Mouse (Mus musculus): ENCODE data around the gene Epc2. TPM values are rescaled to one million over a fixed set of nuclear protein-coding genes. Genes with fewer than 3 reads are reported as not detected.
"Not testable (repeated sequence)": the region's sequence is repeated elsewhere in the genome, so short reads cannot be mapped to it uniquely, and the experiment has no call there.

Gene Epc2
- total RNA-seq, 2 experiments from 2014 or later = 24.6 to 24.8 TPM

DNA sequence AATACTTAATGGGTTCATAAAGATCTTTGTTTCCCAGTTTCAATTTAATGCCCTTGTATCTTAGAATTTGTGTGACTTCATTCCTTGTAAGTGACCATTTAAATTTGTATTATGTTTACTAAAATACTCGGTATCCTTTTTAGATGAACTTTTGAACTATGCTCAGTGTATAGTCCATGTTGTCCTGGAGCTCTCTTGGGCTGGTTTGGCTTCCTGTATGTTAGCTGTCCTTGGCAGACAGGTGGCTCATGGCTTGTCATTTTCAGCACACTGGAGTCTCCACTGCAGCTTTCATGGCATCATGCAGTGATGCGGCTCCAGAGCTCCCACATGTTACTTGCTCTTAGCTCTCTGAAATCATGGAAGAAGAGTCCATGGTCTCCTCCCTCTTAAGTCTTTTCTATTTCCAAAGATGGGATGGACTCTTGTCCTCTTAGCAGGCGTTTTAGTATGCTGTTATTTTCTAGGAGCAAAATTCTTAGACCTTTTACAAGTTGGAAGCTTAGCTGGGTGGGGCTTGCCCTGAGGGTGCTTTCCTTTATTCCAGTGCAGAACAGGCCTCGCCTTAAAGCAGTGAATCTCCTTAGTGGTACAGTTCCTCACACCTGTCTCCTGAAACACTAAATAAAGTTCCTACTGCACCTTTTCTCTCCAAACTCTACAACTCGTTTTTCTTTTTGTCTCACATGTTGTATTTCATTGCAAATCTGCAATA, 20.5 kb downstream of the Epc2 start:
- DNase-seq = no peak

DNA sequence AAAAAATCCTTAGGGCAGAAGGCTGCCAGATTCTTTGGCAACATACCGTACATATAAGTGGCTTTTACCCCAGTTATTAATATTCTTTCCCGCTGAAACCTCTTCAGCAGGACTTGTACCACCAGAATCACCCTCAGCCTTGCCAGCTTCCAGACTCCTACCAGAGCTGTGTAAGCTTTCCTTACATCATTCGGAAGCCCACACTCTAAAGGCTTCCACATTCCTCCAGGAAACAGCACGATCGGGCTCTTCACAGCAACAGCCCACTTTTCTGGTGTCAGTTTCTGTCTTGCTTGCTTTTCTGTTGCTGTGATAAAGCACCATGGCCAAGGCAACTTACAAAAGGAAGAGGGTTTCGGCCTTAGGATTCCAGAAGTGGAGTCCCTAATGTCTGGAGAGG, 21.2 kb downstream of the Epc2 start:
- DNase-seq = no peak

DNA sequence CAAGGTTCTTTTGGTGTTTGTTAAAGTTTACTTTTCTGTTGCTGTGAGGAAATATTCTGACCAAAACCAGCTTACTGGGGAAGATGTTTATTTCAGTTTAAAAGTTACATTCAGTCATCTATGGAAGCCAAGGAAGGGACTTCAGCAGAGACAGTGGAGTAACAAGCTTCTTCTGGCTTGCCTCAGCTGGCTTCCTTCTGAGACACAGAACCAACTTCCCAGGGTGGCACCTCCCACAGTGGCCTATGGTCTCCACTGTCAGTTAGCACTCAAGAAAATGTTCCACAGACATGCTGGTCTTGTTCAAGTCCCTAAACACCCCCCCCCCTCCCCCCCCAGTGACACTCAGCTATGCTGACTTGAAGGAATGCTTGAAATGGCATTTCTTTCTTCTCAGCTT, 30.9 kb downstream of the Epc2 start:
- DNase-seq = no peak

DNA sequence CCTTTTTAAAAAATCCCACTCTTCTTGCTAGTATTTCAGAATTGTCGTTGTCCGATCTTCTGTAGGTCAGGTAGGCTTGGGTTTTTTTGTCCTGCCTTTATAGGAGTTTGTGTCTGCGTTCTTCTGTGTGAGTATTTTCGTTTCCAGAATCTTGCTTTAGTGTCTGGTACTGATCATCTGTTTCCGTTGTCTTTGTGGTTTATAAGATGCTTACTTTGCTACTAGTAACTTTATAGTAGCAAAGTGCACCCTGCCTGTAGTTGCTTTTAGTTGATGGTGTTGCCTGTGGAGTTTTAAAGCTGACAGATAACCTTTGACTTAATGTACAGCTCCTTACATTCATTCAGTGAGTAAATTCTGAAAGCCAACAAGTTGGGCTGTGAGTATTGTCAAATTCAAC, 32.1 kb downstream of the Epc2 start:
- no peak for DNase-seq

DNA sequence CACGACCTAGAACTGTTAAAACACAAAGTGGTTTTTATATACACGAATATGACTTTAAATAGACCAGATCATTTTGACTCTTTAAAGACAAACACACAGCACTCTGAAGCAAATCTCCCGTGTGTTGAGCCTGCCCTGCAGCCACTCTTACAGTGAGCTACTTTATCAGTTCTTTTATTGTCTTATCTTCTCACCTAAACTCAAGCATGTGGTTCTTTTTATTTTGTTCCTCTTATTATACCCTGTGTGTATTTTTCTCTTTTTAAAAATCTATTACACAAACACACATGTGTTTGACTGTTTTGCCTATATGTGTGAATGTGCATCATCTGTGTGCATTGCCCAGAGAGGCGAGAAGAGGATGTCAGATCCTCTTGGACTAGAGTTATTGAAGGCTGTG, 50.1 kb downstream of the Epc2 start:
- DNase-seq = no peak

DNA sequence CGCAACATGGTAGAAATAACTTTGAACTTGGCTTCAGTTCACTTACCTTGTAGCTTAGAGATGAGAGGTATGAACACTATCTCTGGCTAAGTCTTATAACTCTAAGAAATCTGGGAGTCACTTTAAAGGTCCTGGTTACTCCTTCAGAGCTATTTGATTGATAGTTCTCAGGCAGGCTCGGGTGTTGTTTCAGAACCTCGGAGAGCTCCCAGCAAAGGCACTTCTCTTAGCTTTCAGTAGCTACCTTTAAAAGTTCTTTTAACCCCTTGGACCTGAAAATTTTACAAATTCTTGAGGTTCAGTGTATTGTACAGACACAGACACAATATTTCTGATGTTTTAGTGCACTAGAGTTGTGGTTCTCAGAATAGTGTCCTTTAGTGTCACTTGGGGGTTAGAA, 52.3 kb downstream of the Epc2 start:
- peak; percentile 62 to 67 for DNase-seq

DNA sequence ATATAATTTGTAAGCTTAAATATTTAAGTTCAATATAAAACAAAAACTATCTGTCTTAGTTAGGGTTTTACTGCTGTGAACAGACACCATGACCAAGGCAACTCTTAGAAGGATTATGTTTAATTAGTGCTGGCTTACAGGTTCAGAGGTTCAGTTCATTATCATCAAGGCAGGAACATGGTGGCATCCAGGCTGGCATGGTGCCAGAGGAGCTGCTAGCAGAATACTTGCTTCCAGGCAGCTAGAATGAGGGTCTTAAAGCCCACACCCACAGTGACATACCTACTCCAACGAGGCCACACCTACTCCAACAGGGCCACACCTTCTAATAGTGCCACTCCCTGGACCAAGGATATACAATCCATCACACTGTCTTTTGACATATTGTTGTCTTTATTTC, 53.9 kb downstream of the Epc2 start:
- DNase-seq = not testable (repeated sequence)

DNA sequence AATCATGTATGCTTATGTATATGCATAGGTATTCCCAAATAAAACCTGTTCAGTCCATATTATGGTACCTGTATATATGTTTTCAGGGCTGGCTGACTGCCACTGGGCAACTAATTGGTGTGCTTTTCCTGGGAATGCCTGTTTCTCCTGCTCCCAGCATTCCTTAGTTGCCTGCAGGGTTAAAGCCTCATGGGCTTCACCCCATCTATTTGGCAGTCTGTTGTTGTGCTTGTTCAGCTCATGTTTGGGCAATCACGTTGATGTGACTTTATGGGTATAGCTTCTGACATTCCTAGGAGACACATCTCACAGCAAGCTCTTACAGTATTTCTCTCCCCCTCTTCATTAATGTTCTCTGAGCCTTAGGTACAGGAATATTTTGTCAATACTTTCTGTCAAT, 59.5 kb downstream of the Epc2 start:
- DNase-seq = no peak

DNA sequence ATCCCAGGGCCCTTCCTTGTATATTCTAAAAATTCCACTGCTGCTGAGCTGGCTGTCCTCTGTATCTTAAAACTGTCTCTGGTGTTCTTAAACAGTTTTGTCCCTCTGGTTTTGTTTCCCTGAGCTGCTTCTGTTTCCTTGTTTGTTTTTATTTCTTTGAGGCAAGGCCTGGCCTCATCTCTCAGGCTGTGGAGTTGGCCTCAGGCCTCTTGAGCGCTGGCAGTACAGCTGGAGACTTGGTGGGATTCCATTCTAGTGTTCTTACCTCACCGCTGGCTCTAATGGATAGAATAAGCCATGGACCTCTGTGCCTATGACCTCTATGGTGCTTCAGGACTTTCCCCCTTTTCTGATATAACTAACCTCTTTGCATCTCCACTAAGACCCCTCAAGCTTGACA, 64.7 kb downstream of the Epc2 start:
- DNase-seq = no peak

DNA sequence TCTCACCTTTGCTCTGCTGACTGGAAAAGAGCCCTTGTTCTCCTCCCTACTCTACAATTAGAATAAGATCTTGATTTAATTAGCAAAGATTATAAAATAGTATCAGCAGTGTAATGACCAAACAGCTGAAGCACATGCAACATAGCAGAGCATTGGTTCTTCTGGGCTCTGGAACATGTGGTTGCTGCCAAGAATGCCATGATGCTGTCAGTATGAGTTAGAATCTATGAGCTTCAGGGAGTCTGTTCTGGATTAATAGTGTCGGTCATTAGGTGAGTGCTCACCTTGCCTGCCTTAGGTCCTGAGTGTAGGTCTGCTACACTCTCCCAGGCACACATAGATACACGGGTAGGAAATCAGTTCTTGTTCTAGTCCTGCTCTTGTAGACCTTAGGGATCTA, 69.1 kb downstream of the Epc2 start:
- no peak for DNase-seq

DNA sequence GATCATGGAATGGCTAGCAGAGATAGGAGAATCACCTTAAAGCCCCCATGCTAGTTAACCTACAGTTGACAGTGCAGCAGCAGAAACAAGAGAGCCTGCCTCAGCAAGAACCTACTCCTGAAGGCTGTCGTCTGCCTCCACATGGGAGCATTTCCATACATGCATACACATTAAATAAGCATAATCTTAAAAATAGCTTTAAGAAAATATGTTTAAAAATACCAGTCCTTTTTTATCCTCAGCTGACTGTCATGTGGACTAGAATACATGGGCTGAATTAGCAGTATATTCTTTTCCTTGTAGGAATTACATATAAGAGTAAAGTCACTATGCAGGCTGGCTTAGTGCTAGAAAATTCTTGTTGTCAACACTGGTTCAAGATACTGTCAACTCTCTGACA, 69.7 kb downstream of the Epc2 start:
- DNase-seq = no peak

DNA sequence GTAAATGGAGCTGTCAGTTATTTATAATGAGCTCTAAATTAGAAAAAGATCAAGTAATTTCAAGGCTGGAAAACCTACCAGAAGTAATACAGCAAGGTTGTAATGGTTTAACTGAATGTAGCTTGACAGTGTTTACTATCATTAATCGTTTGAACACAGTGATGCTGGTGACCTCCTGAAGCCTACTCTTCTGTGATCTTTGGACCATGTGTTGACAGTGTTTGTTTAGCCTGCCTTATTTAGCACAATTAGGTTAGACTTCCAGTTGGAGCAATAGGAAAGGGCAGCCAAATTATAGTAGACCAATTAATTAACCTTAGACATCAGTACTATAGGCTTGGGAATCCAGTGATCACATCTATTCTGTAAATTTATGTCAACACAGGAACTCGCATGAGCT, 70.3 kb downstream of the Epc2 start:
- no peak for DNase-seq

DNA sequence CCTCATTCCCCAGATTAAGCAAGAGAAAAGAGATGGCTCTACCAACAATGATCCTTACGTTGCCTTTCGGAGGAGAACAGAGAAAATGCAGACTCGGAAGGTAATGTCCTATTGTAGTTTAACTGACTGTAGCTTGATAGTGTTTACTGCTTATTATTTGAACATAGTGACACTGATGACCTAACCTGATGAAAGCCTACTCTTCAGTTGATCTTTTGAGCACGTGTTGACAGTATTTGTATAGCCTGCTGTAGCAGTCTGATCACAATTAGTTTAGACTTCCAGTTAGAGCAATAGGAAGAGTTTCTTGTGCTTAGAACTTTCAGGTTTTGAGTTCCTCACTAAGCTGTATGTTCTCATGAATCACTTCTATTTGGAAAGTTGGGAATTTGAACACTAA, 71.3 kb downstream of the Epc2 start:
- no peak for DNase-seq

DNA sequence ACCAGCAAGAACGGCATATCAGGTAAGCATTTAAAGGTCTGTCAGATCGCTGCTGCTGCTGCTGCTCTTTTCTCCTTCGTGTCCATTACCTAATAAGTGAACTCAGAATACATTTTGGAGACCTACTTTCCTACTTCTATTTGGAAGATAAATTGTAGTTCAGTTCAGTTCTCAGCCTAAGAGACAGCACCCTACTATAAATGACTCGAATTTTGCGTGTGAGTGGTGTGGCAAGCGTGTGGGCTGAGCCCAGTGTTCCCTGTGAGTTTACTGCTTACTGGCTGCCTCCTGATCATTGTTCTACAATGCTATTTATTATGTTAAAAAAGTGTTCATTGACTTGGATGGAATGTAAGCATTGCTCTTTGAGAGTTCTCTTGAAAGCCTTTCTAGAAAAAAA, 85.9 kb downstream of the Epc2 start:
- DNase-seq = no peak

DNA sequence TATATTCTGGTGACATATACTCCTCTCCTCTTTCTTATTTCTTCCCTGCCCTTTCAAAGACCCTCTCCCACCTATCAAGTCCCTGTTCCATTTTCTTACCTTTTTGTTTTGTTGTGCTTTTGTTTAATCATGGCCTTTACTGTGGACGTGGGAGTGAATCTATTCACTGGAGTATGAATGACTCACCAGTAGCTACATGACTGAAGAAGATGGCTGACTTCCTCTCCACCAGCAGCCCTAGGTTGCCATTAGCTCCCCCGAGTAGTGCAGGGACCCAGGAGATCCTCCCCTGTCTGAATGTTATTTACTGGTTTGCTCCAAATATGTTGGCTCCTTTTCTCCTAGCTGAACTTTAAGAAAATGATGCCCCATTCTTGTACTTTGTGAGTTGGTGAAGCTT, 86.8 kb downstream of the Epc2 start:
- no peak for DNase-seq

DNA sequence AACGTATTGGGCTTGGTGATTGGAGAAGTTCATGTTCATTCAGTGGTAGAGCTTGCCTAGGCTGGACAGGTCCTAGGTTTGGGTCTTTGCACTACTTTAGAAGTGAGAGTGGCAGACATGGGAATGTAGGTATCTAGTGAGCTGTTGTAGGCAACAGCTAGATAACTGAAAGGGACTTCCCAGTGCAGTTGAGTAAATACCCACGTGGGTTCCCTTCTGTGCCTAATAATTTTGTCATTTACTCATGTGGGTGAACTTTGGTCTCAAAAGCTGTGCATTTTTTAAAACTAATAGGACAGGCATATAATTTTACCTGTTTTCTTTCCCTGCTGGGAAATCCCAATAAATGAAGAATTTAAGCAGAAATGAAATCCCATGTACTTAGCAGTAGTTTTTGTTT, 88.5 kb downstream of the Epc2 start:
- DNase-seq = no peak

DNA sequence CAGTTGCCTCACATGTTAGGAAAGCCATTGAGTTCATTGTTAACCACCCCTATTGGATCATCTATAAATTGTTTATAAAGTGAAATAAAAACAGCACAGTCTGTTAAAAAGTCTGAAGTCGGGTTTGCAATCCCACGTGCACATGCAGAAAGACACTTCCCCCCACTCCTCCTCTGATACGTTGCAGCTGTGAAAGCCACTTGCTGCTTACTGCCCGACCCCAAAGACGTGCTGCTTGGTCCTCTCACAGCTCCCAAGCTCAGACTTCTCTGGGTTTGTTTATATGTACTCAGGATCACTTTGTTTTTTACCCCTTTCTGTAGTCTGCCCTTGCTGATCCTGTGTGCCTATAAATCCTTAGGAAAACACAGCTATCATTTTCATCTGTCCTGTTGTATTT, 96.5 kb downstream of the Epc2 start:
- DNase-seq = no peak

DNA sequence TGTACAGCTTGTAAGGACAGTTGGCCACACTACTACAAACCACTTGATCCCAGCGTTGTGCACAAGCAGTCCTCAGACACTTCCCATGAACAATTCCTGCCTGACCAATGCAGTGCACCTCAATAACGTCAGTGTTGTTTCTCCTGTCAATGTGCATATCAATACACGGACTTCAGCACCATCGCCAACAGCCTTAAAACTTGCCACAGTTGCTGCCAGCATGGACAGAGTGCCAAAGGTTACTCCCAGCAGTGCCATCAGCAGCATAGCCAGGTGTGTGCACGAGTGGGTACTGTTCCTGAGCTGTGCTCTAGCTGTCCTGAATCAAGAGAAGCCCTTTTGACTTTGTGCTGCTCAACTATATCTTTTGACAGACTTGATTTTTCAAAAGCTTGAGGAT, 97.2 kb downstream of the Epc2 start:
- DNase-seq = no peak

DNA sequence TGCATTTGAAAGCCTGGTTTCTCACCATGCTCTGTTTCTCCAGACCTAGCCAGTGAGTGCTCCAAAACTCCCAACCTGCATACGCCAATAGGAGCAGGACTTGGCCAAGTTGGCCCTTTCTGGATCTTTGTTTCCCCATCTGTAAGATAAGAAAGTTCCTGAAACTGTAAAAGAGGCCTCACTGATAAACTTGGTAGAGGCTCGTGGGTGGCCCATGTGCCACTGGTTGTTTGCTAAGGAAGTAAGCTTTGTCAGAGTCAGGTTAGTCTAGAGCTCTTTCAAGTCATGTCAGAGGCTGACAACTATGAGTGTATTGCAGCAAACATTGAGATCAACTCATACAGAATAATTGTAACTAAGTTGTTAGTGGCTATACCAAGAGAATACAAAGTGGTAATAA, 101.8 kb downstream of the Epc2 start:
- DNase-seq = no peak

DNA sequence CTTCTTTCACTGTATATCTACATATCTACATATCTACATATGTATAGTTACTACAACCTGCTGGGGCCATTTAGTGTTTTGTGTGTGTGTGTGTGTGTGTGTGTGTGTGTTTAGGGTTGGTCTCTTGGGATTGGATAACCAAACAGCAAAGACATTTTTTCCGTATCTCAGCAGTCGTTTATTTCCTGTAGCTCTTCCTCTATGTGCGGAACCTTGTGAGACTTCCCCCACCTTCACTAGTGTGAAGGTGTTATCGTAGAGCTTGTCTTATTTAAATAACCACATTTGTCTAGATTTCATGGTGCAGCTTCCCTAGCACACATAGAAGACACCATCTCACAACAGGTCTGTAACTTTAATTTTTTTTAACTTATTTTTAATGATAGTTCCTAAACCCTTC, 106.1 kb downstream of the Epc2 start:
- DNase-seq = no peak

DNA sequence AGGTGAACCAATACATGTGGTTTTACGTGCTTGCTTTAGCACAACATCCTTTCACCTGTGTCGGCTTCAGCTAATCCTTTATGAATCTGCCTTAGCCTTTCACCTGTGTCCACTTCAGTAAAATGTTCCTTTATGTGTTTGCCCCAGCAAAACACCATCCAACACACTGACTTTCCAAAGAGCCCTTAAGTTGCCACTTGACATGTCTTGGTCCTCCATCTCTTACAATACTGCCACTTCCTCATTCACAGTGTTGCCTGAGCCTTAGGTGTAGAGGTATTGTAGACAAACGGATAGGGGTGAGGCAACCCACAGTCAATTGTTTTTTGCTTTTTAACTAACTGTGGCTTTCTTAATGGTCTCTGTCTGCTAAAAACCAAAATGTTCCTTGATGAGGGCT, 107.1 kb downstream of the Epc2 start:
- no peak for DNase-seq

DNA sequence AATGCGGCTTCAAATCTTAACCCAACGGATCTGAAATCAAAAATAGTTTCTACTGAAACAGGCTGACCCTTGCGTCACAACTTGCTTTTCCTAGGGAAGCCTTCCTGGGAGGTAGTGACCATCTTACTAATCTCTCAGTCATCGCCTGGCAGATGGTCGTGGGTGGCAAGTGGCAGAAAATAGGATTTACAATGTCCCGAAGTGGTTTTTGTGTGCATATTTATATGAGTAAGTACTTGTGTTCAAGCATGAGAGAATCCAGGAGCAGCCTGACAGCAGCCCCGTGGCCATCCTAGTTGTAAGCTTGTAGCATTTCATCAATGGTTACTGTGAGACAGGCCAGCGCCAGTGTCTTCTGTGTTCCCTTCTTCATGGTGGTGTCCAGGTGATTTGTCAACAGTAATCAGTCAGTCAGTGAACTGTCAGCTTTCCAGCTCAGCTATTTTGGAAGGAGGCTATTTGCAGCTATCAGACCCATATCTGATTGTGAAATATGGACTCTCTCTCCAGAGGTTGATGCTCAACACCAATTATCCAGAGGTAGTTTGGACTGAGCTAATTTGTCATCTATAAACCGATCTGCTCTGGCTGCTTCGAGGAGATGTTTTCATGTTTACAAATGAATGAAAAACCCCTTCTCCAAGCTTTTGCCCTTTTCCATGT, 111.5 kb downstream of the Epc2 start:
- DNase-seq = no peak

DNA sequence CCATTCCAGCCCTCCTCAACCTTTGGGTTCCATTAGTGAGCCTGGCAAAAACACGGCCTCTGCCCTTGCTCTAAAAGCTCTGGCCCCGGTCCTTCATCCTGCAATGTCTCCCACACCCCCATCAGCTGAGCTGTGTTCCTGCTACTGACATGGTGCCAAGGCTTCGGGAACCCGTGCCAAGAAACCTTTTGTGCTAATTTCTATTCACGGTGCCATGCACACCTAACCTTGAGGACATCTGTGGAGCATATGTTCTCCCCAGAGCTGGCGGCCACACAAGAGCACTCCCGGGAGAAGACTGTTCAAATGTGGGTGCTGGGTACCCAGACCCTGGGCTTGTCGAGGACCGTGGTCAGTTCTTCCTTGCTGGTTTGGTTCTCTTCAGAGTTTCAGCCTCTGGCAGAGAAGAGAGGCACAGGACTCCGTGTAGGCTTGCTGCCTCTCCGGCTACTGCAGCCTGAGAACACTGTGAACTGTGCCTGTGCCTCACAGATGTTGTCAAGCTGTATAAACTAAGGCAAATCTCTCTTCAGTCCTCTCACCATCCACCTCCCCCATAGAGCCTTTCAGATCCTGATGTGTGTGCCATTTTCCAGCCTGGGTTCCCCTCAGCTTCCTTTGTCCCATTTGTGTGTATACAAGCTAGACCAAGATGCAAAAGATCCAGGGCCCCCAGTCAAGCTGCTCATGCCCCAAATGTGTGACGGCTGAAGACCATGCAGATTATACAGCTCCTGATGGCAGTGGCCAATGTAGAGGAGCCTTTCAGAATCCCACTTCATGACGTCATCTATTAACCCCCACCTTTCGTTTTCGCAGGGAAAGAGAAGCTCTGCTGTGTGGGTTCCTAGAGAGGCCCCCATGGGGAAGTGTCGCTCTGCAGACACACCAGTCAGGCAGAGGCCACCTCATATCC, 118.8 kb downstream of the Epc2 start:
- peak; percentile 30 to 53 for DNase-seq

All from adrenal gland, postnatal 36 days (tissue).